Mouse (Mus musculus) spleen, postnatal 4 days (tissue): Measurements from ENCODE around the gene Ttf1.
A peak's percentile ranks its signal among the peaks of the same experiment; 100 is the strongest.

Experiments used
- DNase-seq, 2 experiments: peaks; one replicate each; pipeline ENCODE4 v3.0.0; 2022; ENCODE audit warnings: low spot score in 2 of 2

The Ttf1 gene

DNA sequence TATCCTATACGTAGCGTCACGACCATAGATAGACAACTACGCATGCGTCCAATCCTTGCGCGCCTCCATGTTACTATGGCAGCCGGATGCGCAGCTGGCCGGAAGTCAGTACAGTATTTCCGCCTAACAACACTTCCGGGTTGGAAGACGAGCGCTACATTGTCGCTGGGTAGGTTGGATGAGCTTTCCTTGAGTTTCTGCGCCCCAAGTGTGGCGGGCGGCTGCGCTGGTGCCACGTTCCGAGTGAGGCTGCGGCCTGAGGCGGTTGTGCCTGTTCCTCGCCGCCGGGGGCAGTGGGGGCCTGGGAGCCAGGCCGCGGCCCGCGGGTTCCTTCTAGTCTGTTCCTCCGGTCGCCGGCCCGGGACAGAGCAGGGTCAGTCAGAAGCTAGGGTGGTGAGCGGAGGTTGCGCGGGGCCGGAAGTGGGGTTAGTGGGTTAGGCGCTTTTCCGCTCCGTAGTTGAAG lies at the start of gene Ttf1:
TSS of gene Ttf1 (plus strand) at position 128 of the 463 bp plus-strand sequence.
- peak; percentile 87 to 91 for DNase-seq

- DNase-seq, result no peak
Observed at GRCm38 (mm10) chr2:29012523-29012922, 47.5 kb upstream of the Ttf1 start.

GRCm38 (mm10) chr2:29016599-29017587 lies 43.2 kb upstream of the Ttf1 start:
- DNase-seq, result no peak

DNA sequence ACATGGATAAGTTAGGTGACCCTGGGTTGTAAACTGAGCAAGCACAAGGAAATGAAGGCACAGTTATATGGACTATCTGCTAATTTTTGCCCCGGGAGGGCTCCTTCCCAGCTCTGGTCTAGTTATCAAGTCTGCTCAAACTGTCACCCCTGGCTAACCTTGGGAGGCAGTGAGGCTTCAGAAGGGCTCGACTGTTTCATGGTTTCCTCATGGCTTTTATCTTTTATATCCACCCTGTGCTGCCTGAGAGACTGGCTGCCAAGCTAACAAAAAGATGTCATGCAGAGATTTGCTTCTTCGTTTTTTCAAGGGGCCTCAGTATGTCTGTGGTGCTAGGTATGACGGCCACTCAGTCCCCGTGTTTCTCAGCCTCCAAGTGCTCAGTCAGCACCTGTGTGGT lies 41.4 kb upstream of the Ttf1 start:
- no peak for DNase-seq

- no peak for DNase-seq
Observed at GRCm38 (mm10) chr2:29021025-29021424, 39.0 kb upstream of the Ttf1 start.

GRCm38 (mm10) chr2:29023001-29023400 lies 37.1 kb upstream of the Ttf1 start:
- DNase-seq, result no peak

- DNase-seq, result no peak
Observed at GRCm38 (mm10) chr2:29025284-29025683, 34.8 kb upstream of the Ttf1 start.

DNA sequence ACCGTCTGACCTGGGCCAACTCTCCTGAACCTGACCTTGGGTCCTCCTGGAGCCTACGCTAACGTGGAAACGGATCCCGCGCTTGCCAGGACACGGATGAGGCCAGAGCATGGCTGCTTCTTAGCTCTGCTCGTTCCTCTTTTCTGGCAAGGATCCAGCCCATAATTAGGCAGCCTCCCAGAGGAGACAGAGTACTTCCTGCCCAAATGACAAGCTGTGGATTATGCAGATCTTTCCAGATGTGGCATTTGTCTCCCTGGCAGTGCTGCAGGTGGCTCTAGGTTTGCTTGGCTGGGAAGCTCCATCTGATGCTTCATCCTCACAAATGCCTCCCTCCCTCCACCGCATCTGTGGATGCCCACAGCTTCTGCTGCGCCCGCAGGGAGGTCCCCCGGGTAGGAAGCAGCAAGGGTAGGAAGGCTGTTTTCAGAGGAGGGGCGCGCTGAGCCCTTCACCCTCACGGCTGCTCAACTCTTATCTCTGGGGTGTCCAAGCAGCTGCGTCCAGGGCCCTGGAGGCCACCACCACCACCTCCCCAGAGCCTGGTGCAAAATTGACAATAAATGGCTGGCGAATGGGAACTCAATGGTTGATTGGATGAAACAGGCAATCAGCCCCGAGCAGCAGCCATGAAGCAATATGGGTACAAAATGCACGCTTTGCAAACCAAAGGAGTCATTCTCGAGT lies 29.9 kb upstream of the Ttf1 start:
- no peak for DNase-seq

DNA sequence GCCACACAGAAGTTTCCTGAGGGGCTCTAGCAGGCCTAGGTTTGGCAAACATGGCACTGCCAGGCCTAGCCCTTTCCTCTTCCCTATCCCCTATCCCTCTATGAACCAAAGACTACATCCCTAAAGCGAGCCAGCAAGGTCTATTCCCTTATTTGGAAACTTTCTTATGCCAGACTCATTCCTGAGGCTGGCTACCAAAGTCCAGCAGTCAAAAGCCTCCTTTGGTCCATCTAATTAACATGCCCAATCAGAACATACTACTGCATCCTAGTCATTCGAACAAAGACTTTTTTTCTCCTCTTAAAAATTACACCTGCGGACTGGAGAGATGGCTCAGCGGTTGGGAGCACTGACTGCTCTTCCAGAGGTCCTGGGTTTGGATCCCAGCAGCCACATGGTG lies 28.1 kb upstream of the Ttf1 start:
- no peak for DNase-seq

GRCm38 (mm10) chr2:29034542-29035475 lies 25.3 kb upstream of the Ttf1 start:
- DNase-seq, result no peak

DNA sequence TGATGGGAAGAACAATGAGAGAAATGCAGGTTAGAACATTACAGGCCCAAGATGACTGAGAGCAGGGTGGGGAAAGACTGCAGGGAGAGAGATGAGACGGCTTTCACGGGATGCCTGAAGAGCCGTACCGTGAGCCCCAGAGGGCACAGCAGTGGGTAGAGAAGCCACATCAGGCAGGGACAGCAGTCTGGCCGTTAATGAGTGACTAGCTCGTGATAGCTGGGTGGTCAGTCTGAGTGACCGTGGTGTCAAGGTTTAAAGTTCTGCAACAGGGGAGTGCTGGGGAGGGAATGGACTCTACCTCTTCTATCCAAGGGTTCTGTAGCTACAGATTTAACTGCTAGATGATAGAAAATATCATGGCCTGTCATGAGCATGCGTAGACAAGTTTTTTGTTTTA lies 24.4 kb upstream of the Ttf1 start:
- no peak for DNase-seq

- no peak for DNase-seq
Observed at GRCm38 (mm10) chr2:29039741-29040140, 20.3 kb upstream of the Ttf1 start.

DNA sequence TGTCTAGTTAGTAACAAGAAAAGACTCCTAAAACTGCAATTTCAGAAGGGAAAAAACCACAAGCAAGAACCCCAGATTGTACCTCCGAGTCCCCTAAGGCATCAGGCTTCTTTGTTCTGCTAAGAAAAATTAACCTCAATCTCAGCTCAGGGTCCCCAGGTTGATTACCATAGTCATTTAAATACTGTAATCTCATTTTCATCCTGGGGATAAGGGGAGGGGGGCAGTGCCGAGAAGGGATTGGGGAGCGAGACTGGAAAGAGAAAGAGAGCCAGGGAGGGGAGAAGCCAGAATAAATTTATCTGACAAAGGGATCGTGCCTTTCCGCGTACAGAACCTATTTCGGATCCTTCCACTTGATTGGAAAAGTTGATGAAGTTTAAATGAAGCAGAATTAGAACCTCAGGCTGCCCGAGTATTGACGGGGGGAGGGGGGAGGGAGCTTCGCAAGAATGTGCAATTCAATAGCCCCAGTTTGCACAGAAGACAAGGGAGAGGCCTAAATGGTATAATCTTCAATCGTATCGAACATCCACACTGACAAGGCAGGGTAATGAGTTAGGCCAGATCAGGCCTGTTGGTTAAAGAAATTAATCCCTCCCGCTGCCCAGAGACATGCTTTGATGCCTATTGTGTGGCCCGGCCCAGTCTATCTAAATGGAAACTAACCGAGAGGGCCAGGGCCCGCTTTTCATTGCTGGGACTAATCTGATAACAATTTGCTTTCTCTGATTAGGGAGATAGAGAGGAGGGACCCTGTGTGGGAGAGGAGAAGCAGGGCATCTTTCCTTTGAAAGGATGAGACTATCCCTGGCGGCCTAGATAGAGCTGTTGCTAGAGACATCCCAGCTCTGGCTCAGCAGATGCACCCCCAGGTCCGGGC lies 19.2 kb upstream of the Ttf1 start:
- DNase-seq, result no peak

DNA sequence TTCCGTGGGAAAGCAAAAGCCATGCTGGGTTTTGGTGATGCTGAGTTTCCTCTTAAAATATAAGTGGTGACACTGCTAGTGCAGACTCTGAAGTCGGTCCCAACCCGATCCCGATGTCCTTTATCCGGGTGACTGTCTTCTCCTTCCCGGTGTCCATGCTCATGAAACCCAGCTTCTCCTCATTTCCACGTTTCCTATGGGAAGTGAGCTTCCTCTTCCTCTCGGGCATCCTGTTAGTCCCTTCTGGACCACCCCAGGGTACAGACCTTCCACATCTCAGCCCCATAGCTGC lies 18.6 kb upstream of the Ttf1 start:
- no peak for DNase-seq

- no peak for DNase-seq
Observed at GRCm38 (mm10) chr2:29042124-29042523, 17.9 kb upstream of the Ttf1 start.

- no peak for DNase-seq
Observed at GRCm38 (mm10) chr2:29046151-29046550, 13.9 kb upstream of the Ttf1 start.

- DNase-seq, result no peak
Observed at GRCm38 (mm10) chr2:29051932-29052331, 8.1 kb upstream of the Ttf1 start.

DNA sequence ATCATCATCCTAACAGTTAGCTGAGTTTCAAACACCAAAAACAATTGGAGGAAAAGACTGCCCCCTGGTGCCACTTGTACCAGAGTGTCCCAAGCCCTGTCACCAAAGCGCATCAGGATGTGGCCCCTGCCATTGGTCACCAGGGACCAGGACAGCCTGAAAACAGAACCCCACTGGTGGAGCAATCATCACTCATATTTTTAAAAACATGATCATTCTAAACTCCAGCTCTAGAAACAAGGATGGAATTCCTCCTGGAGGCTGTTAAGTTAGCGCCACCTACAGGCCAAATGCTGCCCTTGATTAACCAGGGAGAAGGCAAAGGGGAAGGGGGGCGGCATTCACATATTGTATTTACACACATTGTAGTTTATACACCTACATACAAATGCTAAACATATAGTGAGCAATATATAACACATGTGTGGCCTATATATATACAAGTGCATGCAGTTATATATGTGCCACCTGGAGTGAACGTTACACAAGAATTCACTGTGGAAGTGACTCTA lies 7.1 kb upstream of the Ttf1 start:
- peak; percentile 43 to 82 for DNase-seq

DNA sequence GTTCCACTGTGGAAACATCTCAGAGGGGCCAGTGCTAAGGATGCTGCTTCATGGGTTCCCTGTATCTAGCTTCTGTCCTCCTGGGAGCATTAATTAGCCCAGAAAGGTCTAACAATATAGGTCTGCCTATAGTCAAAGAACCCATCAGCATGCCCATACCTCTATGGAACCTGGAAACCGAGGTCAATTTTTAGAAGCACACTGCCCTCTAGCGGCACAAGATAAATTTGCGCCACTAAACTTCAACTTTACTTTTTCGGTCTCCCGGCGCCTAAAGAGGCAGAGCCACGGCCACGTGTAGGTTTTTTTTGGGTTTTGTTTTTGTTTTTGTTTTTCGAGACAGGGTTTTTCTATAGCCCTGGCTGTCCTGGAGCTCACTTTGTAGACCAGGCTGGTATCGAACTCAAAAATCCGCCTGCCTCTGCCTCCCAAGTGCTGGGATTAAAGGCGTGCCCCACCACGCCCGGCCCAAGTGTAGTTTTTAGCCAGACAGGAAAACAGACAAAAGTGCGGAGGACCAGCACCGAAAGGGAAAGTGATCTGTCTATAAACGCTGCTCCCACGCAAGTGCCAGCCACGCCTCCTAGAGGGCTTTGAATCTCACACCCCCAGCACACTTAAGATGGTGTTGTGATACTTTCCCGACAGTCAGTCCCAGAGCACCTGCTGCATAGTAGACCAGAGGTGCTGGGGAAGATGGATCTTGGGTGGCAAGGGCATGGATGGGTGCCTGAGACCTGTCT lies 6.1 kb upstream of the Ttf1 start:
- peak; percentile 63 to 85 for DNase-seq

- peak; percentile 12 to 67 for DNase-seq
Observed at GRCm38 (mm10) chr2:29054545-29054935, 5.5 kb upstream of the Ttf1 start.
